Mouse (Mus musculus): Measurements from ENCODE around the gene 1810024B03Rik. TPM values are rescaled to one million over a fixed set of nuclear protein-coding genes. Genes with fewer than 3 reads are reported as not detected.

The 1810024B03Rik gene
- total RNA-seq, 1 experiment, result 1.8 TPM

DNA sequence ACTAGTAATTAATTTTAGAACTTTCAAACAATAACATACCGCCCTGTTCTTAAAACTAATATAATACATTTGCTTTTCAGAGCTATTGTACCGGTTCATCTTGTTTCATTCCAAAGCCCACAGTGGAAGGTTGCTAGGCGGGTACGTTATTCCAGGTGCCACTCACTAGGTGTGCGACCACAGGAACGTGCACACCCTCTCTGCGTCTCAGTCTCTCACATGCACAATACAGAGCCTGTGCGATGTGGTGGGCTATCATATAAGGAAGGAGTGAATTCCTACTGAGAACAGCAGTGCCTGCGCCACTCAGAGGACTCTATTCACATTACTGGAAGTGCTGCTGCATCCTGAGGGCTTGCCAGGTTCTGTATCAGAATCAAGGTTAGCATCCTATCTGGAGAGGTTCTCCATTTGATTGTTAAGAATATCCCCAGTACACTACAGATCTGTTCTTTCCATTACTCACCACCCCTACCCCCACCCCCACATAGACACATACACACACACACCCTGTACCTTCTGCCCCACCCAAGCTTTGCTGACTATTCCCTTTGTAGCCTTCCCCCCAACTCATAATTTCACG, 70.2 kb downstream of the 1810024B03Rik start:
- H3K9me3 ChIP-seq (ENCODE audit: control insufficient read depth, insufficient read depth, low read depth, low read length), result no peaks in the 10 kb centered on the region

DNA sequence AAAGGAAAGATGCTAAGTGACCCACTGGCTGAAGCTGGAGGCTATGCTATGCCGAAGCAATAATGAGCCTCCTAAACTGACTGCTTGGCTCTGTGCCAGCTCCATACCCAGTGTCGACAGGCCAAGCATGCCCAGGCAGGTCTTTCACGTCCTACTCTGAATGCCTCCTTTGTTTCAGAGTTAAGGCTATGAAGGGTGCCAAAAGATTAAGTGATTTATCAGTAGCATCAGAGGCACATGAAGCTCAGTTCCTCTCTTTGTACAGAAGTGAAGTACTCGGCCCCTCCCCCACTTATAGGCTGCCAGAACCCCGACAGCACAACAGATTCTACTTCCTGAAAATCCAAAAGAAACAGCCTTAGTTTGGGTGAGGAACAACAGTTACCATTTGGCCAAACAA, 71.1 kb downstream of the 1810024B03Rik start:
- no peak for TF ChIP-seq MAFK (IDR thresholded peaks at IDR 0.05; ENCODE audit: insufficient read depth, low read depth, low read length)
- no peak for TF ChIP-seq HCFC1 (IDR thresholded peaks at IDR 0.05; ENCODE audit: borderline replicate concordance, insufficient read depth, low read length)
- no peak for TF ChIP-seq ZNF384 (IDR thresholded peaks at IDR 0.05; ENCODE audit: low read depth, low read length)
- TF ChIP-seq ZC3H11A (IDR thresholded peaks at IDR 0.05; ENCODE audit: borderline replicate concordance, low read depth, low read length), result no peak
- no peak for TF ChIP-seq CHD2 (IDR thresholded peaks at IDR 0.05; ENCODE audit: low read depth, low read length)
- Histone ChIP-seq H3K27ac (ENCODE audit: insufficient read depth, low read depth, low read length, poor library complexity, severe bottlenecking) (no peak overlapping the region), H3K4me3 (ENCODE audit: insufficient read depth in 1 of 2, low read depth in 1 of 2, low read length in 2 of 2, poor library complexity in 1 of 2, severe bottlenecking in 1 of 2) (no peak overlapping the region), H3K4me1 (ENCODE audit: control insufficient read depth in 2 of 2, insufficient read depth in 2 of 2, low read length in 2 of 2, poor library complexity in 1 of 2) (peaks cover 1 to 14% of the 10 kb centered on the region in 2 experiments; a peak in 2 of 4 replicates), H3K36me3 (ENCODE audit: control insufficient read depth, insufficient read depth, low read length, poor library complexity, severe bottlenecking) (peaks cover 12% of the 10 kb centered on the region), H3K9ac (ENCODE audit: insufficient read depth, low read depth, low read length, poor library complexity, severe bottlenecking) (no peak overlapping the region; the same call in 1 of the 2 replicates), H3K9me3 (ENCODE audit: control insufficient read depth, insufficient read depth, low read depth, low read length) (no peaks in the 10 kb centered on the region)
- in situ Hi-C loops (cut with MboI; ENCODE audit: low sequenced_read_pairs in 2 of 2, unreplicated experiment in 2 of 2), result no loop called here
- DNase-seq (ENCODE audit: low read depth, low spot score), result no peak

More for the DNA sequence above, 70.2 kb downstream of the 1810024B03Rik start:
- peak overlapping the region; percentile 42 for H3K9ac ChIP-seq (ENCODE audit: insufficient read depth, low read depth, low read length, poor library complexity, severe bottlenecking)
- no peak for DNase-seq (ENCODE audit: low read depth, low spot score)
- H3K4me3 ChIP-seq (ENCODE audit: insufficient read depth in 1 of 2, low read depth in 1 of 2, low read length in 2 of 2, poor library complexity in 1 of 2, severe bottlenecking in 1 of 2), result no peak overlapping the region
- in situ Hi-C loops (cut with MboI; ENCODE audit: low sequenced_read_pairs in 2 of 2, unreplicated experiment in 2 of 2), result no loop called here
- TF ChIP-seq HCFC1 (IDR thresholded peaks at IDR 0.05; ENCODE audit: borderline replicate concordance, insufficient read depth, low read length) (no peak), ZC3H11A (IDR thresholded peaks at IDR 0.05; ENCODE audit: borderline replicate concordance, low read depth, low read length) (no peak), MAFK (IDR thresholded peaks at IDR 0.05; ENCODE audit: insufficient read depth, low read depth, low read length) (no peak), CHD2 (IDR thresholded peaks at IDR 0.05; ENCODE audit: low read depth, low read length) (no peak), ZNF384 (IDR thresholded peaks at IDR 0.05; ENCODE audit: low read depth, low read length) (no peak)
- no peak overlapping the region for H3K27ac ChIP-seq (ENCODE audit: insufficient read depth, low read depth, low read length, poor library complexity, severe bottlenecking)
- H3K36me3 ChIP-seq (ENCODE audit: control insufficient read depth, insufficient read depth, low read length, poor library complexity, severe bottlenecking), result peaks cover 12% of the 10 kb centered on the region
- H3K4me1 ChIP-seq (ENCODE audit: control insufficient read depth in 2 of 2, insufficient read depth in 2 of 2, low read length in 2 of 2, poor library complexity in 1 of 2), result peaks cover 0 to 16% of the 10 kb centered on the region in 2 experiments; a peak in 2 of 4 replicates

Other genes with a start within 250 kb of the 1810024B03Rik start
- gene Ap4e1, start 199.6 kb downstream of the 1810024B03Rik start, total RNA-seq (2012; rRNA removed), result 11.4 and 14.4 TPM in 2 replicates
- gene Blvra, start 137.6 kb downstream of the 1810024B03Rik start, total RNA-seq (2012; rRNA removed), result 6.0 and 11.6 TPM in 2 replicates
- gene Ncaph, start 74.3 kb downstream of the 1810024B03Rik start, total RNA-seq (2012; rRNA removed), result 45.9 and 47.4 TPM in 2 replicates
- gene Itpripl1, start 64.8 kb downstream of the 1810024B03Rik start, total RNA-seq (2012; rRNA removed), result 14.1 and 20.0 TPM in 2 replicates
- 147 and 181 TPM in 2 replicates for gene Snrnp200, start 106 bp upstream of the 1810024B03Rik start, total RNA-seq (2012; rRNA removed)
- 71.2 and 86.2 TPM in 2 replicates for gene Ciao1, start 39.5 kb upstream of the 1810024B03Rik start, total RNA-seq (2012; rRNA removed)
- gene Tmem127, start 39.6 kb upstream of the 1810024B03Rik start, total RNA-seq (2012; rRNA removed), result 17.5 and 18.9 TPM in 2 replicates
- 30.0 and 40.7 TPM in 2 replicates for gene Stard7, start 61.9 kb upstream of the 1810024B03Rik start, total RNA-seq (2012; rRNA removed)
- 1.1 and 1.8 TPM in 2 replicates for gene Dusp2, start 127.9 kb upstream of the 1810024B03Rik start, total RNA-seq (2012; rRNA removed)
- gene Astl, start 130.4 kb upstream of the 1810024B03Rik start, total RNA-seq (2012; rRNA removed), result not detected in 2 replicates
- 0.90 and 1.5 TPM in 2 replicates for gene Adra2b, start 154.9 kb upstream of the 1810024B03Rik start, total RNA-seq (2012; rRNA removed)
- 26.4 and 27.3 TPM in 2 replicates for gene Gpat2, start 216.9 kb upstream of the 1810024B03Rik start, total RNA-seq (2012; rRNA removed)
- 6.6 and 8.7 TPM in 2 replicates for gene Fahd2a, start 236.3 kb upstream of the 1810024B03Rik start, total RNA-seq (2012; rRNA removed)

Data from ES-E14 (cell line).